Mouse (Mus musculus) kidney, adult 2 months (tissue): ENCODE measurements at regions not wholly inside any gene's neighbourhood (a gene's known extent, or its start where the extent isn't known, plus 50 kb on each side); places are given as distances from the start of the nearest gene placed in this dataset.

Experiments
- DNase-seq: peaks from one replicate; pipeline ENCODE4 v3.0.0; 2021
- H3K27ac ChIP-seq: fragments of 200-500 bp; 2 replicates; pipeline ENCODE4 v1.5.1; 2012; ENCODE audit warnings: low read depth, low read length, control low read depth, inconsistent platforms; ENCODE audit not compliant: insufficient read depth
- H3K27me3 ChIP-seq: fragments of 200-500 bp; replicated peaks from 2 replicates; pipeline ENCODE4 v1.6.1; 2012; ENCODE audit warnings: mild to moderate bottlenecking, moderate library complexity, low read length, inconsistent platforms; ENCODE audit not compliant: control insufficient read depth, insufficient read depth
- H3K36me3 ChIP-seq: fragments of 200-500 bp; 2 replicates; pipeline ENCODE4 v1.6.1; 2012; ENCODE audit warnings: mild to moderate bottlenecking, moderate library complexity, low read length, inconsistent platforms; ENCODE audit not compliant: control insufficient read depth, insufficient read depth
- H3K4me1 ChIP-seq: fragments of 200-500 bp; 2 replicates; pipeline ENCODE4 v1.6.1; 2011; ENCODE audit warnings: low read length; ENCODE audit not compliant: control insufficient read depth, insufficient read depth
- H3K4me3 ChIP-seq: fragments of 200-500 bp; 2 replicates; pipeline ENCODE4 v1.5.1; 2011; ENCODE audit warnings: mild to moderate bottlenecking, low read depth, low read length, control low read depth; ENCODE audit not compliant: insufficient read depth
- CTCF ChIP-seq: fragments of 200-500 bp; conservative IDR thresholded peaks from 2 replicates; pipeline ENCODE4 v1.5.1; 2011; ENCODE audit warnings: low read depth, mild to moderate bottlenecking, control low read depth, low read length, moderate library complexity, mixed read lengths; ENCODE audit not compliant: insufficient read depth, insufficient read length
- POLR2A ChIP-seq: fragments of 200-500 bp; IDR thresholded peaks from one replicate; pipeline ENCODE4 v1.6.1; 2011; ENCODE audit warnings: low read depth, low read length, control low read depth
- WGBS: fragments of 180-500 bp; shearing (Covaris S2); methylation state at CpG from one replicate; pipeline ENCODE4 v1.1.7; 2018; 5-methylcytosine and 5-hydroxymethylcytosine counted together

- no peak for TF ChIP-seq CTCF
- no peak for TF ChIP-seq POLR2A
- no peaks in the 10 kb centered on the region for H3K36me3 ChIP-seq
- H3K4me3 ChIP-seq, result no peak overlapping the region
- no peaks in the 10 kb centered on the region for H3K4me1 ChIP-seq
- WGBS, result 85% methylated on average over 1 of the region's 1 CpGs
- H3K27me3 ChIP-seq, result no peaks in the 10 kb centered on the region
- no peak for DNase-seq
- H3K27ac ChIP-seq, result no peak overlapping the region
Measured at GRCm38 (mm10) chr13:5732206-5732605, 129.1 kb upstream of the Klf6 start.

GRCm38 (mm10) chr13:5735027-5735624 is 126.2 kb upstream of the Klf6 start:
- TF ChIP-seq POLR2A, result no peak
- TF ChIP-seq CTCF, result no peak
- H3K4me3 ChIP-seq, result no peak overlapping the region
- H3K27me3 ChIP-seq, result no peaks in the 10 kb centered on the region
- no peak overlapping the region for H3K27ac ChIP-seq
- H3K36me3 ChIP-seq, result no peaks in the 10 kb centered on the region
- no peak for DNase-seq
- H3K4me1 ChIP-seq, result no peaks in the 10 kb centered on the region

GRCm38 (mm10) chr13:5736472-5736871 is 124.8 kb upstream of the Klf6 start:
- Histone ChIP-seq H3K4me3 (no peak overlapping the region), H3K4me1 (no peaks in the 10 kb centered on the region), H3K27me3 (no peaks in the 10 kb centered on the region), H3K27ac (no peak overlapping the region), H3K36me3 (no peaks in the 10 kb centered on the region)
- WGBS, result 97% methylated on average over 6 of the region's 6 CpGs
- DNase-seq, result no peak
- TF ChIP-seq POLR2A (no peak), CTCF (no peak)

- TF ChIP-seq CTCF (no peak), POLR2A (no peak)
- DNase-seq, result no peak
- Histone ChIP-seq H3K4me1 (no peaks in the 10 kb centered on the region), H3K36me3 (no peaks in the 10 kb centered on the region), H3K4me3 (no peak overlapping the region), H3K27ac (no peak overlapping the region), H3K27me3 (no peaks in the 10 kb centered on the region)
- 88% methylated on average over 7 of the region's 7 CpGs for WGBS
Measured at GRCm38 (mm10) chr13:5737214-5737613, 124.1 kb upstream of the Klf6 start.

GRCm38 (mm10) chr13:5740805-5741204 is 120.5 kb upstream of the Klf6 start:
- H3K4me1 ChIP-seq, result no peaks in the 10 kb centered on the region
- H3K27ac ChIP-seq, result no peak overlapping the region
- 98% methylated on average over 1 of the region's 1 CpGs for WGBS
- H3K36me3 ChIP-seq, result no peaks in the 10 kb centered on the region
- TF ChIP-seq CTCF, result no peak
- TF ChIP-seq POLR2A, result no peak
- no peak overlapping the region for H3K4me3 ChIP-seq
- H3K27me3 ChIP-seq, result no peaks in the 10 kb centered on the region
- DNase-seq, result no peak

GRCm38 (mm10) chr13:5744949-5745348 is 116.3 kb upstream of the Klf6 start:
- 87% methylated on average over 6 of the region's 6 CpGs for WGBS
- no peak overlapping the region for H3K4me3 ChIP-seq

GRCm38 (mm10) chr13:5757176-5757575 is 104.1 kb upstream of the Klf6 start:
- DNase-seq, result no peak
- no peaks in the 10 kb centered on the region for H3K4me1 ChIP-seq
- H3K36me3 ChIP-seq, result no peaks in the 10 kb centered on the region
- no peak for TF ChIP-seq POLR2A
- no peak for TF ChIP-seq CTCF
- no peak overlapping the region for H3K4me3 ChIP-seq
- H3K27me3 ChIP-seq, result no peaks in the 10 kb centered on the region
- no peak overlapping the region for H3K27ac ChIP-seq
- 90% methylated on average over 3 of the region's 3 CpGs for WGBS

More at GRCm38 (mm10) chr13:5744949-5745348, 116.3 kb upstream of the Klf6 start:
- no peaks in the 10 kb centered on the region for H3K27me3 ChIP-seq
- DNase-seq, result no peak
- no peak overlapping the region for H3K27ac ChIP-seq
- TF ChIP-seq CTCF, result no peak
- no peak for TF ChIP-seq POLR2A
- H3K36me3 ChIP-seq, result no peaks in the 10 kb centered on the region
- no peaks in the 10 kb centered on the region for H3K4me1 ChIP-seq

GRCm38 (mm10) chr13:5757963-5758362 is 103.3 kb upstream of the Klf6 start:
- DNase-seq, result no peak
- H3K4me1 ChIP-seq, result no peaks in the 10 kb centered on the region
- H3K36me3 ChIP-seq, result no peaks in the 10 kb centered on the region
- H3K4me3 ChIP-seq, result no peak overlapping the region
- no peaks in the 10 kb centered on the region for H3K27me3 ChIP-seq
- no peak overlapping the region for H3K27ac ChIP-seq
- no peak for TF ChIP-seq CTCF
- TF ChIP-seq POLR2A, result no peak
- 54% methylated on average over 1 of the region's 1 CpGs for WGBS
